Mouse (Mus musculus): Measurements from ENCODE around the gene Apbb2.

GRCm38 (mm10) chr5:66360739-66361138 is 257.8 kb downstream of the Apbb2 start:
- TF ChIP-seq CTCF (IDR thresholded peaks at IDR 0.05; ENCODE audit: control insufficient read depth, insufficient read depth, insufficient replicate concordance, low read depth, low read length) (no peak), POLR2A (IDR thresholded peaks at IDR 0.05; ENCODE audit: control insufficient read depth, low read depth, low read length) (no peak)
